In genomic region chr2:71026787-71027186, GRCm38 (mm10) we compare ENCODE assay signal across 8 mouse cellular contexts. TPM values are rescaled to one million over a fixed set of nuclear protein-coding genes. Genes with fewer than 3 reads are reported as not detected.
DNase-seq lines count a peak whose midpoint lies in the region; ATAC-seq and TF ChIP-seq lines count a peak whose summit lies in the region.

No protein-coding gene starts in this region.

- no peak overlapping the region for H3K9ac ChIP-seq in hindbrain, embryonic 12.5 days
- no peak overlapping the region for H3K9ac ChIP-seq in liver, embryonic 13.5 days

- no peaks in the 10 kb centered on the region for H3K27me3 ChIP-seq in hindbrain, embryonic 12.5 days
- no peaks in the 10 kb centered on the region for H3K27me3 ChIP-seq in liver, embryonic 13.5 days

- TF ChIP-seq CTCF in gastrocnemius, adult 2 months (IDR thresholded peaks at IDR 0.05): peak; percentile 5; the same call in 1 of the 2 replicates

- no peak overlapping the region for H3K4me2 ChIP-seq in hindbrain, embryonic 12.5 days (replicated peaks)
- H3K4me2 ChIP-seq in liver, embryonic 13.5 days: no peak overlapping the region

- no peak overlapping the region for H3K27ac ChIP-seq in gastrocnemius, adult 2 months
- H3K27ac ChIP-seq in hindbrain, embryonic 12.5 days: no peak overlapping the region
- no peak overlapping the region for H3K27ac ChIP-seq in liver, embryonic 13.5 days

- no peak overlapping the region for H3K4me3 ChIP-seq in gastrocnemius, adult 2 months
- H3K4me3 ChIP-seq in hindbrain, embryonic 12.5 days: no peak overlapping the region
- no peak overlapping the region for H3K4me3 ChIP-seq in liver, embryonic 13.5 days (replicated peaks)

- H3K4me1 ChIP-seq in hindbrain, embryonic 12.5 days: peaks cover 2% of the 10 kb centered on the region; the same call in 1 of the 2 replicates
- H3K4me1 ChIP-seq in liver, embryonic 13.5 days (replicated peaks): peaks cover 16% of the 10 kb centered on the region

- intact Hi-C loops in gastrocnemius, adult 2 months (cut with DNase I): no loop called here

- no peaks in the 10 kb centered on the region for H3K36me3 ChIP-seq in hindbrain, embryonic 12.5 days
- H3K36me3 ChIP-seq in liver, embryonic 13.5 days: no peaks in the 10 kb centered on the region

- peak; percentile 85 for ATAC-seq in common myeloid progenitor, adult 5-6 weeks (replicated peaks; ENCODE audit: low read depth, poor library complexity, severe bottlenecking)
- peak; percentile 16; the same call in 1 of the 2 replicates for ATAC-seq in hindbrain, embryonic 12.5 days (ENCODE audit: low FRiP score)
- ATAC-seq in liver, embryonic 13.5 days (ENCODE audit: low read depth): peak; percentile 70
- ATAC-seq in frontal cortex, adult (ENCODE audit: low TSS enrichment): no peak

- 36% methylated on average over 5 of the region's 5 CpGs for WGBS in hindbrain, embryonic 12.5 days
- WGBS in liver, embryonic 13.5 days (ENCODE audit: insufficient replicate concordance): 27% methylated on average over 5 of the region's 5 CpGs

- H3K9me3 ChIP-seq in hindbrain, embryonic 12.5 days (replicated peaks): no peaks in the 10 kb centered on the region
- H3K9me3 ChIP-seq in liver, embryonic 13.5 days (replicated peaks): no peaks in the 10 kb centered on the region

- no peak for DNase-seq in gastrocnemius, adult 2 months
- no peak for DNase-seq in gastrocnemius, postnatal 4 days (ENCODE audit: low spot score in 2 of 2)
- peak; percentile 13 for DNase-seq in liver, embryonic 13.5 days
- DNase-seq in right cerebral cortex, adult 2 months (ENCODE audit: low spot score in 2 of 2): no peak
- no peak for DNase-seq in layer of hippocampus, postnatal 25 days (ENCODE audit: extremely low spot score in 1 of 2, low spot score in 1 of 2)

RNA-seq across cellular contexts. Expression of gene Dcaf17, which starts 28.3 kb away (rescaled TPM):
- 1 to 10 TPM; 4.2 to 6.2 TPM for total RNA-seq in gastrocnemius, adult 2 months (2021)
- 1 to 10 TPM; 7.9 TPM for total RNA-seq in gastrocnemius, postnatal 4 days (2021)
- 14.0 and 18.1 TPM in 2 replicates for total RNA-seq in common myeloid progenitor, adult 5-6 weeks (2017)
- polyA plus RNA-seq in hindbrain, embryonic 12.5 days (2016; fragmentation: Nextera tagmentation; extraction: Ambion mirVana): 36.7 and 38.4 TPM in 2 replicates
- 18.3 and 20.2 TPM in 2 replicates for polyA plus RNA-seq in liver, embryonic 13.5 days (2015; fragmentation: Nextera tagmentation; extraction: Ambion mirVana)
- total RNA-seq in layer of hippocampus, postnatal 25 days (2021): 10 to 100 TPM; 10.9 to 13.6 TPM

RNA-seq across cellular contexts. Expression of gene Mettl8, which starts 28.6 kb away (rescaled TPM):
- total RNA-seq in gastrocnemius, adult 2 months (2021): 1 to 10 TPM; 5.0 to 6.4 TPM
- 10 to 100 TPM in 1 of 2 experiments, 1 to 10 TPM in 1; 8.0 to 10.6 TPM for total RNA-seq in gastrocnemius, postnatal 4 days (2021)
- total RNA-seq in common myeloid progenitor, adult 5-6 weeks (2017): 18.7 and 28.3 TPM in 2 replicates
- 19.2 and 19.9 TPM in 2 replicates for polyA plus RNA-seq in hindbrain, embryonic 12.5 days (2016; fragmentation: Nextera tagmentation; extraction: Ambion mirVana)
- 10.0 and 12.7 TPM in 2 replicates for polyA plus RNA-seq in liver, embryonic 13.5 days (2015; fragmentation: Nextera tagmentation; extraction: Ambion mirVana)
- total RNA-seq in layer of hippocampus, postnatal 25 days (2021): 10 to 100 TPM; 11.9 to 14.2 TPM
